Mouse (Mus musculus) urinary bladder, adult 18-20 months (tissue): ENCODE data around the gene Pex14.
A peak's percentile ranks its signal among the peaks of the same experiment; 100 is the strongest.

ENCODE experiments used
- DNase-seq, 2 experiments: peaks; one replicate each; pipeline ENCODE4 v3.0.0; 2022; ENCODE audit warnings: low spot score in 2 of 2, mixed read lengths in 2 of 2

The Pex14 gene

GRCm38 (mm10) chr4:148985541-148986476 lies 113.9 kb downstream of the Pex14 start:
- no peak for DNase-seq

GRCm38 (mm10) chr4:148984701-148985540 lies 114.8 kb downstream of the Pex14 start:
- DNase-seq, result no peak

GRCm38 (mm10) chr4:148982274-148982673 lies 117.4 kb downstream of the Pex14 start:
- no peak for DNase-seq

- no peak for DNase-seq
These were observed 119.8 kb downstream of the Pex14 start for GRCm38 (mm10) chr4:148979837-148980236.

GRCm38 (mm10) chr4:148978926-148979325 lies 120.8 kb downstream of the Pex14 start:
- DNase-seq, result no peak

GRCm38 (mm10) chr4:148978221-148978855 lies 121.3 kb downstream of the Pex14 start:
- no peak for DNase-seq

GRCm38 (mm10) chr4:148974833-148975232 lies 124.8 kb downstream of the Pex14 start:
- no peak for DNase-seq

- no peak for DNase-seq
These were observed 126.3 kb downstream of the Pex14 start for GRCm38 (mm10) chr4:148973387-148973786.

- DNase-seq, result no peak
These were observed 127.0 kb downstream of the Pex14 start for GRCm38 (mm10) chr4:148972707-148973106.

- no peak for DNase-seq
These were observed 127.9 kb downstream of the Pex14 start for GRCm38 (mm10) chr4:148971613-148972242.

GRCm38 (mm10) chr4:148970742-148971141 lies 128.9 kb downstream of the Pex14 start:
- no peak for DNase-seq

GRCm38 (mm10) chr4:148969610-148970009 lies 130.1 kb downstream of the Pex14 start:
- DNase-seq, result no peak

- DNase-seq, result no peak
These were observed 130.8 kb downstream of the Pex14 start for GRCm38 (mm10) chr4:148968859-148969258.

- DNase-seq, result no peak
These were observed 133.5 kb downstream of the Pex14 start for GRCm38 (mm10) chr4:148966132-148966531.

GRCm38 (mm10) chr4:148964541-148965310 lies 134.9 kb downstream of the Pex14 start:
- no peak for DNase-seq

- DNase-seq, result no peak
These were observed 137.6 kb downstream of the Pex14 start for GRCm38 (mm10) chr4:148962096-148962495.

GRCm38 (mm10) chr4:148961081-148961480 lies 138.6 kb downstream of the Pex14 start:
- no peak for DNase-seq

- no peak for DNase-seq
These were observed 139.7 kb downstream of the Pex14 start for GRCm38 (mm10) chr4:148960011-148960410.

GRCm38 (mm10) chr4:148955131-148955813 lies 144.4 kb downstream of the Pex14 start:
- DNase-seq, result peak in 1 of 2 experiments; percentile 45
